Mouse (Mus musculus) thymus, adult 2 months (tissue): Measurements from ENCODE around the gene Slc9a9. TPM values are rescaled to one million over a fixed set of nuclear protein-coding genes. Genes with fewer than 3 reads are reported as not detected.

Experiments used
- DNase-seq: peaks from one replicate; pipeline ENCODE4 v3.0.0; 2021
- H3K27ac ChIP-seq: fragments of 200-500 bp; 2 replicates; pipeline ENCODE4 v1.5.1; 2012; ENCODE audit warnings: low read length, control low read depth; ENCODE audit not compliant: control insufficient read depth, insufficient read depth
- H3K27me3 ChIP-seq: fragments of 200-500 bp; 2 replicates; pipeline ENCODE4 v1.6.1; 2012; ENCODE audit warnings: mild to moderate bottlenecking, low read length, moderate library complexity, mixed read lengths; ENCODE audit not compliant: control insufficient read depth, insufficient read depth
- H3K36me3 ChIP-seq: fragments of 200-500 bp; 2 replicates; pipeline ENCODE4 v1.6.1; 2012; ENCODE audit warnings: mild to moderate bottlenecking, low read length, moderate library complexity; ENCODE audit not compliant: control insufficient read depth, insufficient read depth
- H3K4me1 ChIP-seq: fragments of 200-500 bp; replicated peaks from 2 replicates; pipeline ENCODE4 v1.6.1; 2012; ENCODE audit warnings: low read length; ENCODE audit not compliant: control insufficient read depth, insufficient read depth
- H3K4me3 ChIP-seq: fragments of 200-500 bp; 2 replicates; pipeline ENCODE4 v1.5.1; 2012; ENCODE audit warnings: mild to moderate bottlenecking, low read length, control low read depth, moderate library complexity; ENCODE audit not compliant: control insufficient read depth, insufficient read depth
- CTCF ChIP-seq: fragments of 200-500 bp; IDR thresholded peaks from 2 replicates; pipeline ENCODE4 v1.5.1; 2012; ENCODE audit warnings: mild to moderate bottlenecking, control low read depth, low read length, moderate library complexity, borderline replicate concordance; ENCODE audit not compliant: control insufficient read depth, poor library complexity, insufficient read depth; ENCODE audit errors: extremely low read depth
- POLR2A ChIP-seq: fragments of 200-500 bp; IDR thresholded peaks from 2 replicates; pipeline ENCODE4 v1.6.1; 2012; ENCODE audit warnings: mild to moderate bottlenecking, low read length, control low read depth, moderate library complexity; ENCODE audit not compliant: control insufficient read depth, poor library complexity, insufficient read depth; ENCODE audit errors: extremely low read depth
- WGBS: fragments of 180-500 bp; shearing (Covaris S2); methylation state at CpG from one replicate; pipeline ENCODE4 v1.1.7; 2018; 5-methylcytosine and 5-hydroxymethylcytosine counted together
- polyA plus RNA-seq: library from polyadenylated mRNA; depleted of rRNA; stranded (reverse); fragments of >200 nt; gene quantifications from 2 replicates; pipeline ENCODE4 v1.2.3, GENCODE M21; 2012

Slc9a9 gene
- polyA plus RNA-seq, 1 experiment, result 49.7 TPM

GRCm38 (mm10) chr9:94659401-94660152, 10.1 kb upstream of the Slc9a9 start:
- 31% methylated on average over 3 of the region's 3 CpGs for WGBS
- H3K36me3 ChIP-seq, result no peaks in the 10 kb centered on the region
- peak; percentile 26 for DNase-seq
- peak overlapping the region; percentile 29; the same call in 1 of the 2 replicates for H3K27ac ChIP-seq
- H3K27me3 ChIP-seq, result no peaks in the 10 kb centered on the region
- no peak for TF ChIP-seq POLR2A
- no peak for TF ChIP-seq CTCF
- H3K4me3 ChIP-seq, result no peak overlapping the region
- peaks cover 5% of the 10 kb centered on the region; the same call in 1 of the 2 replicates for H3K4me1 ChIP-seq

- Histone ChIP-seq H3K36me3 (no peaks in the 10 kb centered on the region), H3K4me1 (peaks cover 12% of the 10 kb centered on the region), H3K27ac (no peak overlapping the region), H3K27me3 (no peaks in the 10 kb centered on the region), H3K4me3 (no peak overlapping the region)
- no peak for TF ChIP-seq CTCF
- no peak for TF ChIP-seq POLR2A
- 72% methylated on average over 2 of the region's 2 CpGs for WGBS
- DNase-seq, result no peak
Measured at GRCm38 (mm10) chr9:94661768-94662167, 7.9 kb upstream of the Slc9a9 start.

DNA sequence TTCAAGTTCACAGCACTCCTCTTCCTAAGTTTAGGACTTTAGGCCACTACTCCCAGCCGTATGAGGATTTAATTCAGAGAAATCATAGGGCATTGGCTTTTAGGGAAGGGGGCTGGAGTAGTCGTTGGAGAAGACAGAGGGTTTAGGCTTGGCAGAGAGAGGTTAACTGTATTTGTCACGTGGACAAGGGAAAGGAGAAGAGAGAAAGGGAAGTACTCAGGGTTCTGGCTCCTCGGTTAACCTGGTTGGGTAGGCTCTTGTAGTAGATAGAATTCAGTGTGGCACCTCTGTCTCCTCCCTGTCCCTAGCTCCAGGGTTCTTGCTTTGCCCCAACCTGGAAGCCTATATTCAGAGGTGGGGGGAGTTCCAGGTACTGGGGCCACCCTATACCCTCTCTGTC, 4.5 kb upstream of the Slc9a9 start:
- Histone ChIP-seq H3K4me1 (peaks cover 26% of the 10 kb centered on the region), H3K4me3 (no peak overlapping the region), H3K27me3 (no peaks in the 10 kb centered on the region), H3K27ac (no peak overlapping the region), H3K36me3 (no peaks in the 10 kb centered on the region)
- 48% methylated on average over 4 of the region's 4 CpGs for WGBS
- DNase-seq, result no peak
- TF ChIP-seq POLR2A, result no peak
- TF ChIP-seq CTCF, result no peak

- 6% methylated on average over 7 of the region's 7 CpGs for WGBS
- no peaks in the 10 kb centered on the region for H3K36me3 ChIP-seq
- no peaks in the 10 kb centered on the region for H3K27me3 ChIP-seq
- TF ChIP-seq POLR2A, result no peak
- no peak for TF ChIP-seq CTCF
- peak; percentile 71 for DNase-seq
- peaks cover 32% of the 10 kb centered on the region for H3K4me1 ChIP-seq
- peak overlapping the region; percentile 97 for H3K27ac ChIP-seq
- H3K4me3 ChIP-seq, result peak overlapping the region; percentile 11; the same call in 1 of the 2 replicates
Measured at GRCm38 (mm10) chr9:94668589-94668988, 1.1 kb upstream of the Slc9a9 start.

GRCm38 (mm10) chr9:94670704-94671103, 995 bp downstream of the Slc9a9 start:
- DNase-seq, result no peak
- Histone ChIP-seq H3K27ac (peak overlapping the region; percentile 97; the same call in 1 of the 2 replicates), H3K36me3 (no peaks in the 10 kb centered on the region; the same call in 1 of the 2 replicates), H3K27me3 (no peaks in the 10 kb centered on the region), H3K4me3 (peak overlapping the region; percentile 71), H3K4me1 (peaks cover 28% of the 10 kb centered on the region)
- TF ChIP-seq CTCF (no peak), POLR2A (no peak)

GRCm38 (mm10) chr9:94674704-94675103, 5.0 kb downstream of the Slc9a9 start:
- Histone ChIP-seq H3K27ac (no peak overlapping the region), H3K27me3 (no peaks in the 10 kb centered on the region), H3K36me3 (no peaks in the 10 kb centered on the region; the same call in 1 of the 2 replicates), H3K4me1 (peaks cover 12% of the 10 kb centered on the region), H3K4me3 (no peak overlapping the region)
- DNase-seq, result no peak
- TF ChIP-seq CTCF, result no peak
- no peak for TF ChIP-seq POLR2A
- 97% methylated on average over 1 of the region's 1 CpGs for WGBS

- WGBS, result 48% methylated on average over 3 of the region's 3 CpGs
- H3K4me1 ChIP-seq, result peaks cover 14% of the 10 kb centered on the region
- peaks cover 4% of the 10 kb centered on the region for H3K36me3 ChIP-seq
- no peak for TF ChIP-seq CTCF
- no peak for TF ChIP-seq POLR2A
- no peak overlapping the region for H3K4me3 ChIP-seq
- no peak for DNase-seq
- no peak overlapping the region for H3K27ac ChIP-seq
- H3K27me3 ChIP-seq, result no peaks in the 10 kb centered on the region
Measured at GRCm38 (mm10) chr9:94678021-94678655, 8.4 kb downstream of the Slc9a9 start.
